Mouse (Mus musculus): Measurements from ENCODE around the gene Pax5.
A peak's percentile ranks its signal among the peaks of the same experiment; 100 is the strongest.

Gene Pax5

GRCm38 (mm10) chr4:44705967-44706366 lies 4.3 kb downstream of the Pax5 start:
- no peak for DNase-seq (ENCODE audit: low spot score)

GRCm38 (mm10) chr4:44705151-44705550 lies 5.1 kb downstream of the Pax5 start:
- DNase-seq (ENCODE audit: low spot score), result no peak

GRCm38 (mm10) chr4:44704369-44704745 lies 5.9 kb downstream of the Pax5 start:
- peak; percentile 94 for DNase-seq (ENCODE audit: low spot score)

- peak; percentile 14 for DNase-seq (ENCODE audit: low spot score)
Measured at GRCm38 (mm10) chr4:44703686-44704368, 6.5 kb downstream of the Pax5 start.

- DNase-seq (ENCODE audit: low spot score), result peak; percentile 8
Measured at GRCm38 (mm10) chr4:44702891-44703685, 7.2 kb downstream of the Pax5 start.

- no peak for DNase-seq (ENCODE audit: low spot score)
Measured at GRCm38 (mm10) chr4:44702011-44702527, 8.2 kb downstream of the Pax5 start.

- DNase-seq (ENCODE audit: low spot score), result peak; percentile 8
Measured at GRCm38 (mm10) chr4:44701513-44701912, 8.8 kb downstream of the Pax5 start.

- DNase-seq (ENCODE audit: low spot score), result no peak
Measured at GRCm38 (mm10) chr4:44696676-44697075, 13.6 kb downstream of the Pax5 start.

GRCm38 (mm10) chr4:44694369-44694768 lies 15.9 kb downstream of the Pax5 start:
- DNase-seq (ENCODE audit: low spot score), result no peak

- no peak for DNase-seq (ENCODE audit: low spot score)
Measured at GRCm38 (mm10) chr4:44685582-44685981, 24.7 kb downstream of the Pax5 start.

GRCm38 (mm10) chr4:44680242-44680897 lies 29.9 kb downstream of the Pax5 start:
- DNase-seq (ENCODE audit: low spot score), result no peak

GRCm38 (mm10) chr4:44678641-44679040 lies 31.6 kb downstream of the Pax5 start:
- no peak for DNase-seq (ENCODE audit: low spot score)

GRCm38 (mm10) chr4:44678026-44678425 lies 32.3 kb downstream of the Pax5 start:
- no peak for DNase-seq (ENCODE audit: low spot score)

- DNase-seq (ENCODE audit: low spot score), result no peak
Measured at GRCm38 (mm10) chr4:44674973-44675372, 35.3 kb downstream of the Pax5 start.

- DNase-seq (ENCODE audit: low spot score), result no peak
Measured at GRCm38 (mm10) chr4:44673726-44674125, 36.6 kb downstream of the Pax5 start.

GRCm38 (mm10) chr4:44672216-44672937 lies 37.9 kb downstream of the Pax5 start:
- no peak for DNase-seq (ENCODE audit: low spot score)

GRCm38 (mm10) chr4:44671486-44671885 lies 38.8 kb downstream of the Pax5 start:
- DNase-seq (ENCODE audit: low spot score), result no peak

GRCm38 (mm10) chr4:44671035-44671434 lies 39.3 kb downstream of the Pax5 start:
- DNase-seq (ENCODE audit: low spot score), result no peak

GRCm38 (mm10) chr4:44670380-44670779 lies 39.9 kb downstream of the Pax5 start:
- DNase-seq (ENCODE audit: low spot score), result no peak

GRCm38 (mm10) chr4:44669485-44670181 lies 40.7 kb downstream of the Pax5 start:
- no peak for DNase-seq (ENCODE audit: low spot score)

GRCm38 (mm10) chr4:44668574-44668973 lies 41.7 kb downstream of the Pax5 start:
- no peak for DNase-seq (ENCODE audit: low spot score)
